Mouse (Mus musculus) frontal cortex, postnatal 25 days (tissue): ENCODE measurements at regions not wholly inside any gene's neighbourhood (a gene's known extent, or its start where the extent isn't known, plus 50 kb on each side); places are given as distances from the start of the nearest gene placed in this dataset.
A peak's percentile ranks its signal among the peaks of the same experiment; 100 is the strongest.

Experiments used
- DNase-seq, 2 experiments: peaks; one replicate each; pipeline ENCODE4 v3.0.0; 2022; ENCODE audit warnings: low spot score in 2 of 2

DNA sequence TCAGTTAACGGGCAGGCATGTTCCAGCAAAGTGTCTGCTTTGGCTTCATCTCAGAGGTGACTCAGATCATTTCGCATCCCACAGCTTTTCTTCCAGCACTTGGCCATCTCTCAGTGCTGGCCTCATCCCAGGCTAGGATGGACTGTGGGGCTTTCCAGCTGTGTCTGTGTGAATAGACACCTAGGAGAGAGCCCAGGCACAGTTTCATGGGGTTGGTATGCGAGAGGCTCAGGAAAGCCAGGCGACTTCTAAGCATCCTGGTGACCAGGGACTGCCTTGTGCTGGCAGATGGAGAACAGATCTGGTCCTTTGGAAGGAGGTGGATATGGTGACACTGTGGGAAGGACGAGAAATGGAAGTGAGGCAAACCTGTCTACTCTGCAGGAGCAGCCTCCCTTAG, 182.9 kb downstream of the Cd83 start:
- DNase-seq, result no peak

DNA sequence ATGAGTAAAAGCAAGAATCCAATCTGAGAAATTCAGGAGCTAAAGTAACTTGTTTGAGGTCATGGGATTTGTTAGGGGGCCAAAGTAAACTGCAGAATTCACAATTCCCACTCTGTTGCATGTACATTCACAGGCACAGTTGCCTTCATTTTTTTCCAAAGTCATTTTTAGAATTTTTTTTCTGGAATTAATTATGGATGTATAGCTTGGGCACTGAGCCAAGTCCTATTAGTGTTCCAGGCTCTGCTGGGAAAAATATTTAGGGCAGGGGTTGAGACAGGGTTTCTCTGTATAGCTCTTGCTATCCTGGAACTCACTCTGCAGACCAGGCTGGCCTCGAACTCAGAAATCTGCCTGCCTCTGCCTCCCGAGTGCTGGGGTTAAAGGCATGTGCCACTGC, 188.3 kb downstream of the Cd83 start:
- DNase-seq, result no peak

DNA sequence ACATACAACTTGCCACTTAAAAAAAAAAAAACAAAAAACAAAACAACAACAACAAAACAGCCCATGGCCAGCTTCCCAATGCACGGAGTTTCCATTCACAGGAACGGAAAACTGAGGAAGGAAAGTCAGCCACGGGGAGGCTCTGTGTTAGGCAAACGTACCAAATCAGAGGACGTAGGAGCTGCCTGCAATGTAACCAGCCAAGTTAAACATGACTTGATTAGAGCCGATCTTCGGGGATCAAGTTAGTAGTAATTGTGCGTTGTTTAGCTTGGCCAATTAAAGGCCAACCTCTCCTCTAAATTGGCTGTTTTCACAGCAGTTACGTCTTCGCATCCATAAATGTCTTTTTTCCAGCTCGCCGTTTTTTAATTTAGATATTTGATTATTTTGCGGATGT, 190.7 kb downstream of the Cd83 start:
- DNase-seq, result no peak

DNA sequence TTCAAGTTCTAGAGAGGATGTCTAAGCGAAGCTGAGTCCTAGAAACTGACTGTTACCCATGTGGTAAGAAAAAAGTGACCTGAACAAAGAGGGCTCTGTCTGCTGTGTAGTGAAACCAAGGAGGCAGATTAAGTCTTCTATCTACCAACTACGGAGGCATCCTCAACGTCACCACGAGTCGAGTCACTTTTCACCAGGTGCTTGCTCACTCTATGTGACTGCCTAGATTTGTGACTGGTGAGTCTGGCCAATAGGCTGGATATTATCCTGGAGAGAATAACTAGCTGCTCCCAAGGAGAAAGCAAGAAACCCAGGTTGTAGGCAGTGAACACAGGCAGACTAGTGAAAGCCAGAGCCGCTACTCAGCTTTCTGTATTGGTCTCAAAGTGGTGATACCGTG, 191.2 kb downstream of the Cd83 start:
- DNase-seq, result no peak

DNA sequence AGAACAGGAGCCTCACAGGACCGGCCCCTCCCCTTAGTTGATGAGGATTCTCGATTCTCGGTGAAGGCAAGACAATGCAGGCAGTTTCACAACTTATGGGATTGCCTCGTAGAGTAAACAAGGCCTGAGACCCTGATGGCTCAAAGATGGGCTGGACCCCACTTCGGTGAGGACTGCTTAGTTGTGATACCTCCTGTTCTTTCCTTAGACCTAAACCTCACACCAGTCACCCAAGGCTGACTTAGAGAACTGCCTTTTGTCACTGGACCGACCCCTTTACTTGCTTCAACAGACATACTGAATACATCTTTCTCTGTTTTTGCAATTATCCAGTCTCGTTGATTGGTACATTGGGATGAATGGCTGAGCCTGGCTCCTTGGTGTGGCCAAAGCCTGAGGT, 192.1 kb downstream of the Cd83 start:
- DNase-seq, result no peak

DNA sequence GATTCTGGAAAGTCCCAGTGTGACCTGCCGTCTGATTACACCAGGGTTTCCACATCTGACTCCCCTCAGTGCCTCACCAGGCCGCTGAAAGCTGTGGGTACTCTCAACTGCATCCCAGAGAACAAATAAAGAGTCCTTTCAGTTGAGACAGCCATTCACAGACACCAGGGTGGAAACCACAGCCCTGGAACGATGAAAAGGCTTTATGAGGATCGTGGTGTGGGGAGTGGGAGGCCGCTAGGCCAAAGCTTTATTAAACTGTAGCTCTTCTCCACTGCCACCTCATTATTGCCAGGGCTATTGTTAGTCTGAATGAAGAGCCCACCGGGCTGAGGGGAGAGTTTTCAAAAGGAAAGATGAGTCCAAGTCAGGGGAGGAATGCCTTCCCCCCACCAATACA, 202.8 kb downstream of the Cd83 start:
- no peak for DNase-seq

DNA sequence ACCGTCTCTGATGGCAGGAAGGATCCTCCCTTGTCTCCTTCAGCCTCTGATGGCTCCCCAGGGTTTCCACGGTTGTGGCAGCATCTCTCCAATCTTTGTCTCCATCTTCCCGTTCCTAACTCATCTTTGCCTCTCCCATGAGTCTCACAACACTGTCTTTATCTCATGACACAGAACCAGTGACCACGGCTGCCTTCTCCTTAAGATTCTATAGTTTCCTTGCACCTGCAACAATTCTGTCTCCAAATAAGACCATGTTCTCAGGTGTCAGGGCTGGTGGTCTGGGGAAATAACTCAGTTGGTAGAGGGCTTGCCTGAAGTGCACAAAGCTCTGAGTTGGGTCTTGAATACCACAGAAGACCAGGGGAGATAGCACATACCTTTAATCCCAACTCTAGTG, 203.8 kb downstream of the Cd83 start:
- no peak for DNase-seq

DNA sequence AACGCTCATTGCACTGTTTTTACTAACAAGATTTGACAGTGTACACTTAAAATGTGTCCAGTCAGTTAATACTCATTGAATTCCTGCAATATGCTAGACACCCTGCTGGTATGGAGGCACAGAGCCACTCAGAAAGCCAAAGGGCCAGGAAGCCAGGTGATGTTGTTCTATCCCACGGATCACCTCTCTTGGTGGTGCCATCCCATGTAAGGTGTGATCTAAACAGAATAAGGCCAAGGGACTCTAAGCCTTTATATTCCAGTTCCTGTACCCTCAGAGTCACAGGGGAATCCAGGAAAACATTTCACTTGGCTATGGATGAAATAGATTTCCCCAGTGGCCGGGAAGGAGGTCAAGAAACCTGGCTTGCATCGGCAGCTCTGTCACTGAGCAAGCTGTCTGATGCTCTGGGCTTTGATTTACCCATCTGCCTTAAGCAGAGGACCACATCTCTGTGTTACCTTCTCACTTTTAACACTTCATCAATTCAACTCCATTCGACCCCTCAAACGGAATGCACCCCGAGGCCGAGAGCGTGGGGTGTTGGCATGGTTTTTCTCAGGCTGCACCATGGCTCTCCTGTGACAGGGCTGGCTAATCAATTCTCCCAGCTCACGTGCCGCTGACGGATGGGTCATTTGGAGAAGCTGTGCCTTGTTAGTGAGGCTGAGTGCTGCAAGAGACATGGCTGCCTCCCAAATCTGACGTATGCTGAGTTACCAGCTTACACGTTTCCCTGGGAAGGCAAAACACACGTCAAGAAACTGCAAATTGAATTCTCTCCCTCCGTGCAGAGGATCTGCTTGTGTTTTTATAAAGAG, 205.9 kb downstream of the Cd83 start:
- peak in 1 of 2 experiments; percentile 26 for DNase-seq

DNA sequence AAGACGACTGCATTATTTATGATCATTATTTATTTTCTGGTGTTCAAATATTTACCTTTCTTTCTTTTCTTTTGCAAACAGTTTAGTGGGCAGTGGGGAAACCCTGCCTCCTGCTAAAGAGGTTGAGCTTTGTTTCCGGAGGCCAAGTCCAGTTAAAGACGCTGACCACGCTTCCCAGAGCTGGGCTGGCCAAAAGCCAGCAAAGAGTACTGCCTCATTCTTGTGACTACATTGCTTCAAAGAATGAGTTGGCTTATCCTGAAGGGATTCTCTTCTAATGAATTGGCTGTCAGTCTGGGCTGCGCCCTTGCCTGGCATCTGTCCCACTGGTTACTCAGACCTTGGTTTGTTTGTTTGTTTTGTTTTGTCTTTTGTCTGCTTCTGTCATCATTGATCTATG, 207.2 kb downstream of the Cd83 start:
- DNase-seq, result no peak

DNA sequence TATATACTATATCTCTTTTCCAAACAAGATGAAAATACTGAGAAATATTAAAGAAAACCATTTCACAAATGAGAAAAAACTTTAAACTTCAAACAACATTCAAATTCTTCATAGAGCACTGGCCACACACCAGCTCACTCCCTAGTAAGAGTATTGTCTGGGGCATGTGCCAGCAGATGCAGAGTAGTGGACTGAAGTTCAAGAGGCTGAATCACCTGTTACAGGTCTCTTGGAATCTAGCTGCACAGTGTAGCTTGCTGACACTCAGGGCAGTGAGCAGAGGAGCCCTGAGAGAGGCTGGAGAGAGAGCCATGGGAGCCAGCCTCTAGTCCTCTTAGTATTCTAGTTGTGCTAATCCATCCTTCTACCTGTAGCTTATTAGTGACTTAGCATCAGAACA, 208.4 kb downstream of the Cd83 start:
- DNase-seq, result no peak

DNA sequence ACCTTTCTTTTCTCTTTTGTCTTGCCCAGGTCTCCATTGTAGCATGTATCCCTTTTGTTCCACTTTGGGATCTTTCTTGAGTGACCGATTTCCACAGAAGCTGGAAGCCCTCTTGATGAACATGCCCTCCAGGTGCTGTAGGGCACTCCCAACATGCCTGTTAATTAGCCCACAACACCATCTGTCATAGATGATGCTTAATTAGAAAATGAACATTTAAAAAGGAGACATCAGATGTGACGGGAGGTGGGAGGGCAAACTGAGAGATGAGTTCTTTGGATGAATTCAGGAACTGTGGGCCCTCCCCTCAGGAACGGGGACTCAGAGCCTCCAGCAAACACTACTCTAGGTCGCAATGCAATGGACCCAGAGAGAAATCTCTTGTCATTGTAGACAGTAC, 209.8 kb downstream of the Cd83 start:
- no peak for DNase-seq

DNA sequence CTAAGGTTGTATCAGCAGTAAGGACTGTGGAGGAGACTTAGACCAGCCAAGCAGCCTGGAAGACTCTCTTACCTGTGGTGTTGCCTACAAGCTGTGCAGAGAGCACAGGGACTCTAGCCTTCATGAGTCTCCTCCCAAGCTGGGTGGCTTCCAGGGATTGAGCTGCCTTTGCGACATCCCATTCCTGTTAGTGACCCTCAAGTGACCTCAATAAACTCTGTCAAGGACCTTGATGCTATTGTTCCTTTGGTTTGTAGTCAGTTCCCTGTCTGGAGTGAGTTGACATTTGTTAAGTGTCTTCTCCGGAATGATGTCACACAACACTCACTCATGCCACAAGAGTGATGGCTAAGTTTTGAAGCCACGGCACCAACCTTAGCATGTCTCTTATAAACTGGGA, 211.0 kb downstream of the Cd83 start:
- DNase-seq, result no peak

DNA sequence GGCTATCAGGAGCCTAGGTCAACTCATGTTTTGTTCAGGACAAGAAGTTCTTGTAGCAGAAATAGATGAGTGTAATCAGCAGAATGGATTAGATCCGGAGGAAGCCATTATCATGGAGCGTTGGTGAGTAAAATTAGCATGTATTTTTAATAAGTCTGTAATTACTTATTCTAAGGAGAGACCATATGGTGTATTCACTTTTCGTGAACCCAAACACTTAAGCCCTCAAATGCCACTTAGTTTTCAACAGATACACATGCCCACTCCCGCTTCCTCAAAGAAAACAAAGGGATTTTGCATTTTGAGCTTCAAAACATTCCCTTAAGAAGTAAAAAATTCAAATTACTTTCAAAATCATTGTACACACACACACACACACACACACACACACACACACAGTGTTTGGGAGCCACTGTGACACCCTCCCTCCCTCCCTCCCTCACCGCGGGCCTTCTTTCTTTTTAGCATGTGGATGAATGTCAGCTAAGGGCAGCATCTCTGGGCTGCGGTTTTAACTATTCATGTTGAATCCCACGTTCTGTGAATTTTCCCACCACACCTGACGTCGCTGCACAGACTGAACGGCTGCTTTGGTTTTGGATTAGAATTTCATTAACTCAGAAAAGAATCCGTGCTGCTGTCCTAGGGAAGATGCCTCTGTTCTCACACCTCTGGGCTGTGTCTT, 217.4 kb downstream of the Cd83 start:
- DNase-seq, result no peak

DNA sequence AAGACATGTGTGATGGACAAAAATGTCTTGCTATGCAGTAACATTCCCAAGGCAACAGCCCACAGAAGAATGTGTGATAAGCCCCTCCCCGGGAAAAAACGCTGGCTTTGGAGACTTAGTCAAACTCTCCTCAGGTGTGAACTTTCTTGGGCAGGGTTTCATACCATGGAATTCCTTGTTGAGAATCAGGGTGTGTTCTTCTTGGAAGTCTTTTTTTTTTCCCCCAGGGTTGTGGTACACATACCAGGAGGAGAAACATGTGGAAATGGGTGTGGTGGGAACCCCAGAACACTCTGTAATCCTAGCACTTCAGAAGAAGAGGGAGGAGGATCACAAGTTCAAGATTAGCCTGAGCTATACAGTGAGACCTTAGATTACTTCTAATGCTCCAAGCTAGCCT, 228.3 kb downstream of the Cd83 start:
- no peak for DNase-seq

DNA sequence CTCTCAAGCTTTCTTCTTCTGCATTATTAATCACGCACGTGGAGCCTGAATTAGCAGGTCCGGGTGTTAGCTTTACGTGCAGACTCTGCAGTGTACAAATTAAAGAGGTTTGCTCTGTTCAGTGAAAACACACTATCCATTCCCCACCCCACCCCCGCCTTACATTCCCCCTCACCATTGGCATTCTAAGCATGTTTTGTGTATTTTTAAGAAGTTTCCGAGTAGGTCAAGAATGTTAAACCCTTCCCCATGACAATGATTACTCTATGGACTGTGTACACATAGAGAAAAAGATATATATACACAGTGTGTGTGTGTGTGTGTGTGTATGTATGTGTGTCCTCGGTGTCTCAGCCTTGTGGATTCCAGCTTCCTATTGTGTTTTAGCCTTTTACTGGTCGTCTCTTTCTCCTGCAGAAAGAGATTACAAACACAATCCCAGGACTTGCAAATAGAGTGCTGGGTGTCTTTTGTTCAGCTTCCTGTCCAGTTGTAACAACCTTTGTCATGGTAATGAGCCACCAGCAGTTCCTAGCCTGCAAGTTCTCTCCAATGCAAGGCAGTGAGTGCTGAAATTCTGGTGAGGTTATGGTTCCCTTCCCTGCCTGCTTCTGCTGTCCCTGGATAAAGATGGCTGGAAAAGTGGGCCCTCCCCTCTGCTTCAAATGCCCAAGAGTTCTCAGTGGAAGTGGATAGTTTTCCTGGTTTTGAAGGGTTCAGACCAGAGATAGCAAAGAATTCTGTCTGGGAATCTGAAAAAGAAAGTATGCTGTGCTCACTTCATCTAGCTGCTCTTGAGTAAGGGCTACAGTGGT, 234.1 kb downstream of the Cd83 start:
- no peak for DNase-seq

DNA sequence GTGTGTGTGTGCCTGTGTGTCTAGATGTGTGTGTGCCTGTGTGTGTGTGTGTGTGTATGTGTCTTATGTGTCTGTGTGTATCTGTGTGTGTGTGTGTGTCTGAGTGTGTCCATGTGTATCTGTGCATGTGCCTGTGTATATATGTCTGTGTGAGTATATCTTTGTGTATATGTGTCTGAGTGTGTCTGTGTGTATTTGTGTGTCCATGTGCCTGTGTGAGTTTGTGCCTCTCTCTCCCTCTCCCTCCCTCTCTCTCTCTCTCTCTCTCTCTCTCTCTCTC, 234.7 kb downstream of the Cd83 start:
- no peak for DNase-seq

DNA sequence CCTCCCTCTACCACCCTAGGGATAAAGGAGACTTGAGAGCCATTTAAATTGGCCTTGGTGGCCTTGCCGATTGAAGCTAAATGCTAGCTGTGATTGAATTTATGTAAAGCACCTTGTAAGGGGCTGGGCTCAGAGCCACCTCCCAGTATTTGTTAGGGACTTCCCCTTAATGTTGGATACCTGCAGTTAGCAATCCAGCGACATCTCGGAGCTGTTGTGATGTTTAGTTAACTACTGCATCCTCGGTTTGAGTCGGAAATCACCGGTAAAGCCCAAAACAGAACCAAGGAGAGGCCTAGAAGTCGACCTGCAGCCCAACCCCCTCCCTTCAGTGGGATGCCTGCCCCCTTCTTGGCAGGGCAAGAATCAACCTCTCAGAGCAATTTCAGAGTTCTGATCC, 236.3 kb downstream of the Cd83 start:
- DNase-seq, result no peak

DNA sequence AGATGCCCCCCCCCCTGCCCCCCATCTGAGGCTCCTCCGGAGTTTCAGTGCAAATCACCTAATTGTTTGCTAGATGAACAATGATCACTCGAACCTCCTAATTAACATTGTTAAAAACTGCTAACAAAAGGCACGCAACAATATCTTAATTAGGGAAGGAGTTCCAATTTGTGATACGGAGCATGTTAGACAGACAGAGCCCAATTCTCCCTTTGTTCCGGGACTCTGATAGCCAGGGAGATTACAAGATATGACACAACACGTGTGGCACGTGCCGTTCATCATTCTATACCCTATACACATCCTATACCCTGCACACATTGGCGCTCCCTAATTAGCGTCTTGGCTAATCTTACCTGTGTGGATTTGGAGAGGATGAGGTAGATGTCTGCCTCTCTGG, 237.5 kb downstream of the Cd83 start:
- no peak for DNase-seq

DNA sequence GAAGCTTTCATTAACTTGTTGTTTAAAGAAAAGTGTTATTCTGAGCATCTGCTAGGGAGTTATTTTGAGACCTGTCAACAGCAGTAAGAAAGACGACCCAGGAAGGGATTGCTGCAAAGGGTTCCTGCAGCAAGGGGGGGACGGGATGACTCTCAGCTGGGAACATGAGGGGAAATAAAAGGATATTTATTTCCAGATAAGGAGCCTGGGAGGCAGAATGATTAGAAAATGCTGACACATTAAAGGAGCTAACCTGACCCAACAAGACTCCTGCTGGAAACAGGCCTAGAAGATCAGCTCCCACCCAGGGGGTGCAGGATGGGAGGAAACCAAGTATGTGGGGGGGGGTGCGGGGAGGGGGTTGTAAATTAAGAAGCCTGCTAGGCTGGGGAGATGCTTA, 240.0 kb downstream of the Cd83 start:
- no peak for DNase-seq

DNA sequence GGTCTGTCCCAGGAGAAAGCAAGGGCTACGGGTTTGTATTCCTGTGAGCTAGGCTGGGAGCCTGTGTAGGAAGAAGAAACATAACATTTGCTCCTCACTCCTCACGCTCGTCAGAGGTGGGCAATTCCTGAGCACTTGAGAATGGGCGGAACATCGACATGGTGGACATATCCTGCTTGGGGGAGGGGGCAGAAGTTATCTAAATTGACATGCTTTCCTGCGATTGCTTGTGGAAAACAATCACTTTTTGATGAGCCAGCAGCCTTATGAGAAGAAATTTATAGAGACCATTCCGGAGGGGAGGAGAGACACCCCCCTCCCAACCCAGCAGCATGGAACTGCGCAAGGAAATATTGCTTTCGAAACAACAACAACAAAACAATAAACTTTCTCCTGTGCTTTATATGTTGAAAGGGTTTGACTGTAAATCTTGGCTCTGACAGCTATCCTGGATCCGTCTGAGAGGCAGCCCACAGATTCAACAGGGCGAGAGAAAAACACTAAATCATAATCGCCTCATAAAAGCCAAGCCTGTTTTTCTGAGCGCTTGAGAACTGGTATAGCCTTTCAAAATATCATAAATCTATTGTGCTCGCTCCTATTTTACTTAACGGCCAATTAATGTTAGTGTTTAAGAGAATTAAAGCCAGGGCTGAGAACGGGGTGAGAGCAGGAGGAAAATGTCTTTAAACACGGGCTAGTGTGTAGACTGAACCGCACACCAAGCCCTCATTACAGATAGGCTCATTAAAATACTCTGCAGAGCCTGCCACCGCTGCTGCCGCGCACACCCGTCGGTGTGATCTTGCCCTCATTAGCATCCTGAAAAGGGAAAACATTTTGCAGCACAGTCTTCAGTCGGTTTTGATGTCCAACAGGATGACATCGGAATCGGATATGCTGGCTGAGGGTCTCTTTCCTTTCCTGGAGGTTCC, 242.0 kb downstream of the Cd83 start:
- no peak for DNase-seq

DNA sequence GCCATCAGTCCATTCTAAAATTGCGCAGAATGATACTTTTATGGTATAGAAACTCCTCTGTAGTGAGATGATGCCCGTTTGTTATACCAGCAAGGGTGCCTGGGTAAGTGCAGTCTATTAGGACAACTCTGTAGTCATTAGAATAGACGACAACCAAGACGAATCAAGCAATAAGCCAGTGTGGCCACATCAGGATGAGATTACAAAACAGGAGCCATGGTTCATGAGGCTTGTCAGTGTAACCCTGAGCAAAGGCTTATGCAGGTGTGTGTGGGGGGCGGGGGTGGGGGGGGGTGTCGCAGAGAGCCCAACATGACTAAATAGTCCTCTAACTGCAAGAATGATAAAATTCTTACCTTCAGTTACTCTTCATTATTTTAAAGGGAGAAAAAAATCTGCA, 243.5 kb downstream of the Cd83 start:
- DNase-seq, result no peak

DNA sequence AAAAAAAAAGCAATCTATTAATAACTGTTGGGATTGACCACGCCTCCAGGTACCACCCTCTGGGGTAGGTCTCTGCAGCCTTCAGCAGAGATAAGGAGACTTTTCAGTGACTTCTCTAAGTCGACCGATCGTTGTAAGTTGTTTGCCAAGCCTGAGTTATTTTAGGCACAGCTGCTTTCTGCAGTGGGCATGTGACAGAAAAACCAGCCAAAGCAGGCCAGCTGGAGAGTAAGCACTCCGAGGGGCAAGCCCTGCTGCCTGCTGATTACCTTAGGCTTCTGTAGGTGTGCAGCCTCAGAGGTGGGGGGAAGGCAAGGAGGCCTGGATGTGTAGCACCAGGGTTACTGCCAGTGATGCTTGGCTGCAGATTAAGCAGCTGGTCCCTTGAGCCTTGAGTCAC, 246.0 kb downstream of the Cd83 start:
- no peak for DNase-seq
